Mouse (Mus musculus): ENCODE data around the gene Gm47985. TPM values are rescaled to one million over a fixed set of nuclear protein-coding genes. Genes with fewer than 3 reads are reported as not detected.
"Not testable (repeated sequence)": the region's sequence is repeated elsewhere in the genome, so short reads cannot be mapped to it uniquely, and the experiment has no call there.

Gene Gm47985
- polyA plus RNA-seq, 2 experiments: 0.08 TPM; not detected in 1

DNA sequence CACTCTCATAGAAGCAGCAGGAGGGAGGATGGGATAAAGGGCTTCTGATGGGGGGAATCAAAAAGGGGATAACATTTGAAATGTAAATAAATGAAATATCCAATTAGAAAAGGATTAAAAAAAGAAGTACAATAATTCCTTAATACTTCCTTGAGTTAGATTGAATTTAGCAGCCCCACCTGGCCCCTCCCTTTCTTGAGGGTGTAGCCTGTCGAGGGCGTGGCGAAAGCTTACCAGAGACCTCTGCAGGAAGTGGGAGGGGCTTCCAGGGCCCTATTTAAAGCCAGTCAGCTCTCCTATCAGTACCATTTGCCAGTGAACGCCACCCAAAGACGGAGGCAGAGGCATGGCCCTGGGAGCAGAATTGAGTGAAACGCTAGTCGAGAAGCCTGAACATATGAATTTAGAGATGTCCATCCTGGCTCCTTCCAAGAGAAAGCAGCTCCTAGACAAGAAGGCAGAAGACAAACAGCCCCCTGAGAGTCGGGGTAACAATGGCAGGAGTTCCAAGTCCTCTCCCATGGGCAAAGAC is 27.6 kb downstream of the Gm47985 start, which contains the start of gene Gm47996:
Gene Gm47996 (plus strand): TSS at position 308 of the 532 bp plus-strand sequence.
- not testable (repeated sequence) for H3K4me2 ChIP-seq (replicated peaks; ENCODE audit: low read depth, low read length, severe bottlenecking); H3K9ac ChIP-seq (ENCODE audit: low read depth, low read length, severe bottlenecking); DNase-seq (ENCODE audit: low spot score); H3K4me1 ChIP-seq (ENCODE audit: control insufficient read depth, insufficient read depth, low read length); H3K27ac ChIP-seq (replicated peaks; ENCODE audit: low read depth, low read length); H3K27me3 ChIP-seq (ENCODE audit: control insufficient read depth, insufficient read depth, low read length); H3K36me3 ChIP-seq (ENCODE audit: control insufficient read depth, insufficient read depth, low read length); H3K4me3 ChIP-seq (replicated peaks; ENCODE audit: low read length); ATAC-seq (ENCODE audit: low FRiP score, low read depth); H3K9me3 ChIP-seq (ENCODE audit: control insufficient read depth, low read length)
- WGBS: 87% methylated on average over 4 of the region's 8 CpGs

GRCm38 (mm10) chr1:151211666-151212065 is 29.3 kb downstream of the Gm47985 start:
- not testable (repeated sequence) for H3K27ac ChIP-seq (replicated peaks; ENCODE audit: low read depth, low read length); H3K27me3 ChIP-seq (ENCODE audit: control insufficient read depth, insufficient read depth, low read length); H3K36me3 ChIP-seq (ENCODE audit: control insufficient read depth, insufficient read depth, low read length); ATAC-seq (ENCODE audit: low FRiP score, low read depth); DNase-seq (ENCODE audit: low spot score); H3K4me1 ChIP-seq (ENCODE audit: control insufficient read depth, insufficient read depth, low read length); H3K9ac ChIP-seq (ENCODE audit: low read depth, low read length, severe bottlenecking); H3K4me2 ChIP-seq (replicated peaks; ENCODE audit: low read depth, low read length, severe bottlenecking); H3K9me3 ChIP-seq (ENCODE audit: control insufficient read depth, low read length); H3K4me3 ChIP-seq (replicated peaks; ENCODE audit: low read length)
- 91% methylated on average over 5 of the region's 5 CpGs for WGBS

DNA sequence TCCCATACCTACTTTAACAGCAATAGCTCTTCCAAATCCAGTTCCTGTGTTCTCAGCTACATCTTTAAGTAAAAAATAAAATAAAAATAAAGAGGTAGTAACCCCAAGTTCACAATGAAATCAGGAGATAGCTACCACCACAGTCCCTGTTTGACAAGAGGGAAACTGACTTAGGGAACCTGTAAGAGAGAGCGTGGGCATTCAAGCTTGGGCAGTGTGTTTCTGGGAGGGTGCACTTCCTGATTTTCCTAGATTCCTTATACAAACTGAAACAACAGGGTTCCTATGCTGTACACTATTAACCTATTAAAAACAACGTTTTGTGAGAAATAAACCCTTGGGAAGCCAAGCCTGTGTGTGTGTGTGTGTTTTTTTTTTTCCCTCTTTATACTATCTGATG is 32.5 kb downstream of the Gm47985 start:
- H3K4me2 ChIP-seq (replicated peaks; ENCODE audit: low read depth, low read length, severe bottlenecking): no peak overlapping the region
- no peaks in the 10 kb centered on the region for H3K36me3 ChIP-seq (ENCODE audit: control insufficient read depth, insufficient read depth, low read length)
- no peak overlapping the region for H3K9ac ChIP-seq (ENCODE audit: low read depth, low read length, severe bottlenecking)
- DNase-seq (ENCODE audit: low spot score) (no peak), ATAC-seq (ENCODE audit: low FRiP score, low read depth) (no peak)
- no peaks in the 10 kb centered on the region for H3K27me3 ChIP-seq (ENCODE audit: control insufficient read depth, insufficient read depth, low read length)
- TF ChIP-seq POLR2A (IDR thresholded peaks at IDR 0.05; ENCODE audit: borderline replicate concordance, extremely low read depth, insufficient read depth, insufficient read length): no peak
- H3K27ac ChIP-seq (replicated peaks; ENCODE audit: low read depth, low read length): no peak overlapping the region
- no peaks in the 10 kb centered on the region for H3K9me3 ChIP-seq (ENCODE audit: control insufficient read depth, low read length)
- WGBS: 58% methylated on average over 2 of the region's 2 CpGs
- peaks cover 4% of the 10 kb centered on the region for H3K4me1 ChIP-seq (ENCODE audit: control insufficient read depth, insufficient read depth, low read length)
- no peak overlapping the region for H3K4me3 ChIP-seq (replicated peaks; ENCODE audit: low read length)

GRCm38 (mm10) chr1:151215985-151216384 is 33.6 kb downstream of the Gm47985 start:
- Histone ChIP-seq H3K27me3 (ENCODE audit: control insufficient read depth, insufficient read depth, low read length) (no peaks in the 10 kb centered on the region), H3K4me2 (replicated peaks; ENCODE audit: low read depth, low read length, severe bottlenecking) (no peak overlapping the region), H3K4me1 (ENCODE audit: control insufficient read depth, insufficient read depth, low read length) (peaks cover 4% of the 10 kb centered on the region), H3K36me3 (ENCODE audit: control insufficient read depth, insufficient read depth, low read length) (no peaks in the 10 kb centered on the region), H3K9me3 (ENCODE audit: control insufficient read depth, low read length) (no peaks in the 10 kb centered on the region), H3K27ac (replicated peaks; ENCODE audit: low read depth, low read length) (no peak overlapping the region), H3K4me3 (replicated peaks; ENCODE audit: low read length) (no peak overlapping the region), H3K9ac (ENCODE audit: low read depth, low read length, severe bottlenecking) (no peak overlapping the region)
- no peak for TF ChIP-seq POLR2A (IDR thresholded peaks at IDR 0.05; ENCODE audit: borderline replicate concordance, extremely low read depth, insufficient read depth, insufficient read length)
- ATAC-seq (ENCODE audit: low FRiP score, low read depth): no peak
- DNase-seq (ENCODE audit: low spot score): no peak
- 47% methylated on average over 1 of the region's 1 CpGs for WGBS

DNA sequence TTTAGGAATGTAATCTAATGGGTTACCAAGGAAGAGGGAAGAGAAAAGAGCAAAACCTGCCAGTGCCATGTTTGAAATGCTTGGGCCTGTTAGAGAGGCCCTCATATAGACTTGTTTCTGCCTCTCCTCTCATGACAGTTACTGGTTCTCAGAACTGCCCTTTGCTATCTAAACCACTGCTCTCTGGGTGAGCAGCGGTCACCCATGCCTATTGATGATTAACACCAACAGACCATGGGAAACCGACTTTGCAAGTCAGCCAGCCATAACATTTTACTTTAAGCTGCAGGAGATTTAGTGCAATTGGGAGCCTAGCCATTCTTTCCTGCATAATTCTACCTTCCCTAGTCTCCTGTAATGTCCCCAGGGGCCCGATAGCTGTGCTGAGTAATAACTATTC is 34.1 kb downstream of the Gm47985 start:
- 78% methylated on average over 3 of the region's 3 CpGs for WGBS
- ATAC-seq (ENCODE audit: low FRiP score, low read depth) (no peak), DNase-seq (ENCODE audit: low spot score) (no peak)
- Histone ChIP-seq H3K27me3 (ENCODE audit: control insufficient read depth, insufficient read depth, low read length) (no peaks in the 10 kb centered on the region), H3K9me3 (ENCODE audit: control insufficient read depth, low read length) (no peaks in the 10 kb centered on the region), H3K36me3 (ENCODE audit: control insufficient read depth, insufficient read depth, low read length) (no peaks in the 10 kb centered on the region), H3K4me3 (replicated peaks; ENCODE audit: low read length) (no peak overlapping the region), H3K4me1 (ENCODE audit: control insufficient read depth, insufficient read depth, low read length) (peaks cover 4% of the 10 kb centered on the region), H3K27ac (replicated peaks; ENCODE audit: low read depth, low read length) (no peak overlapping the region), H3K4me2 (replicated peaks; ENCODE audit: low read depth, low read length, severe bottlenecking) (no peak overlapping the region), H3K9ac (ENCODE audit: low read depth, low read length, severe bottlenecking) (no peak overlapping the region)
- TF ChIP-seq POLR2A (IDR thresholded peaks at IDR 0.05; ENCODE audit: borderline replicate concordance, extremely low read depth, insufficient read depth, insufficient read length): no peak

DNA sequence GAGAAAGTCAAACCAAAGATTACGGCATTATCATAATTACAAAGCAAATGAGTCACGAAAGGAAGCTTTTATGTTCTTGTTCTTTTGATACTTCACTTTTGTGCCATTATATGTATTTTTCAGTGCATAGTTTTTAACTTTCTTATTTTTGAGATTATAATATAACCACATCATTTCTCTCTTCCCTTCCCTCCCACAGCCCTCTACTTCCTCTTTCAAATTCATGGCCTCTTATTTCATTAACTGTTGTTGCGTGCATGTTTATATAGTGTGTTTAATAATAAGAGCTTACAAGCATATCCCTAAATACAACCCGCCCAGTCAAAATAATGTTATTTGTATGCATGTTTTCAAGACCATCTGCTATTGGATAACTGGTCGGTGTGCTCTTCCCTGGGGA is 36.7 kb downstream of the Gm47985 start:
- 91% methylated on average over 5 of the region's 5 CpGs for WGBS
- H3K36me3 ChIP-seq (ENCODE audit: control insufficient read depth, insufficient read depth, low read length): no peaks in the 10 kb centered on the region
- no peak overlapping the region for H3K9ac ChIP-seq (ENCODE audit: low read depth, low read length, severe bottlenecking)
- H3K4me1 ChIP-seq (ENCODE audit: control insufficient read depth, insufficient read depth, low read length): peaks cover 4% of the 10 kb centered on the region
- H3K4me3 ChIP-seq (replicated peaks; ENCODE audit: low read length): no peak overlapping the region
- no peaks in the 10 kb centered on the region for H3K27me3 ChIP-seq (ENCODE audit: control insufficient read depth, insufficient read depth, low read length)
- TF ChIP-seq POLR2A (IDR thresholded peaks at IDR 0.05; ENCODE audit: borderline replicate concordance, extremely low read depth, insufficient read depth, insufficient read length): no peak
- H3K4me2 ChIP-seq (replicated peaks; ENCODE audit: low read depth, low read length, severe bottlenecking): no peak overlapping the region
- H3K9me3 ChIP-seq (ENCODE audit: control insufficient read depth, low read length): no peaks in the 10 kb centered on the region
- no peak overlapping the region for H3K27ac ChIP-seq (replicated peaks; ENCODE audit: low read depth, low read length)
- DNase-seq (ENCODE audit: low spot score) (no peak), ATAC-seq (ENCODE audit: low FRiP score, low read depth) (no peak)

All from limb, embryonic 14.5 days (tissue).